Mouse (Mus musculus) heart, postnatal 0 days (tissue): Measurements from ENCODE around the gene P2rx1.

ENCODE experiments used
- CTCF ChIP-seq: IDR thresholded peaks from 2 replicates; pipeline ENCODE4 v1.5.1; 2016; ENCODE audit warnings: antibody characterized with exemption, control low read depth, low read depth
- EP300 ChIP-seq: IDR thresholded peaks from 2 replicates; pipeline ENCODE4 v1.6.1; 2016; ENCODE audit warnings: antibody characterized with exemption, low read depth

- TF ChIP-seq EP300 (no peak), CTCF (no peak)
These were observed 38.0 kb downstream of the P2rx1 start for GRCm38 (mm10) chr11:73036889-73037288.
